Mouse (Mus musculus) heart, postnatal 0 days (tissue): ENCODE measurements at regions not wholly inside any gene's neighbourhood (a gene's known extent, or its start where the extent isn't known, plus 50 kb on each side); places are given as distances from the start of the nearest gene placed in this dataset.

ENCODE experiments used
- CTCF ChIP-seq: IDR thresholded peaks from 2 replicates; pipeline ENCODE4 v1.5.1; 2016; ENCODE audit warnings: antibody characterized with exemption, control low read depth, low read depth
- EP300 ChIP-seq: IDR thresholded peaks from 2 replicates; pipeline ENCODE4 v1.6.1; 2016; ENCODE audit warnings: antibody characterized with exemption, low read depth

DNA sequence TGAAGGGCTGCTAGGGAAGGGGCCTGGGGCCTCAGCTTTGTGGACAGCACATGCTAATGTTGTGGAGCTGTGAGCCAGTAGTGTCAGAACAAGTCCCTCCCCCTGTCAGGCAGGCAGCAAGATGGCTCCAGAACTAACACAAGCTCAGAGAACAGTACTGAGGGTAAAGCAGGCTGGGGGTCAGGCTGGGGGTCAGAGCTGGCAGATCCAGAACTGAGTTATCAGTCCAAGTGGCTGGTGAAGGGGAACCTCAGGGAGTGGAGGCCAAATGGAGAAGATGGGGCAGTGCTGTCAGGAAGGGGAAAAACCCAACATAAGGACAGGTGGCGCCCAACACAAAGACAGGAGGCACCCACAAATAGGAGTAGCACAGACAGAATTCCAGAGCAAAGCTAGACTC lies 985.1 kb downstream of the 4930447A16Rik start:
- TF ChIP-seq CTCF: no peak
- TF ChIP-seq EP300: no peak
